In the genomic region with DNA sequence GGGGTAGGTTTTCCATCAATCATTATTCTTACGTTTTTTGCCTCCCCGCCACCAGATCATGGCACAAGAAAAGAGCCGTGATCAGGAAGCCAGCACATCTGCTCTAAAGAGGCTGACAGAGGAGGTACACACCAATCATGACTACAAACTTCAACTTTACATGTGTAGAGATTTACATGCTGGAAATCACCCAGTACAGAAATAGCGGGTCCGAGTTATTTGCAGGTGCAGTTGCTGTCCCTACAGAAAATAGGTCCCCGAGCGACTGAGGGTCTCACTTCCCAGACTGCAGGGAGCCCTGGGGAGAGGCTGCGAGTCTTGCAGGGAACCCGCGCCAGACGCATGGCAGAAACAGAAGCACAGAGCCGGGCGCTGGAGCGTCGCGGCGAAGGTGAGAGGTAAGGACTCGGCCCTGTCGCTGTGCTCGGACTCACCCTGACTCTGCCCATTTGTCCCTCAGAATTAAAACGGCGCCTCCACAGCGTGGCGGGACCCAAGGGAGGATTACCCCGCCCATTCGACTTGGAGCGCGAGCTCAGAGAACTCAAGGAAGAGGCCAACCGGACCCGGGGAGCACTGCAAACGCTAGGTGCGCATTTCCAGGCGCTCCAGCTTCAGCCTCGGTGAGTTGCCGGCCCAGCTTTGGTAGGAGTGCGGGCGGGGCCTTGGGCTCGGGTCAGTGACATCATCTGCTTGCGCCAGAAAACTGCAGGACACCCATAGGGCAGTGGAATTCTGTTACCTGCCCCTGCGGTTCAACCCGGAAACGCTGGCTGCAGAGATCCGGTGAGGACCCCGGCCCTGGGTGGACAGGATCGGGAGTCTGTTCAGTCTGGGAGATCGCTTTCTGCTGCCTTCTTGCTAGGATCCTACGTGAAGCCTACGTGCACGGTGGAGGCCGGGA, we compare ENCODE assay signal across 8 mouse cellular contexts. TPM values are rescaled to one million over a fixed set of nuclear protein-coding genes. Genes with fewer than 3 reads are reported as not detected.
DNase-seq lines count a peak whose midpoint lies in the region; ATAC-seq and TF ChIP-seq lines count a peak whose summit lies in the region.

No protein-coding gene starts in this region.

- H3K27ac ChIP-seq in CH12.LX (ENCODE audit: insufficient read depth, low read depth), result peak overlapping the region; percentile 95
- H3K27ac ChIP-seq in forebrain, embryonic 11.5 days (ENCODE audit: low read depth, low read length), result peak overlapping the region; percentile 54; the same call in 1 of the 2 replicates
- peak overlapping the region; percentile 88 for H3K27ac ChIP-seq in heart, embryonic 16.5 days (ENCODE audit: low read length)
- peak overlapping the region; percentile 77 for H3K27ac ChIP-seq in liver, embryonic 15.5 days (replicated peaks)
- H3K27ac ChIP-seq in neural tube, embryonic 12.5 days, result no peak overlapping the region

- under 1% methylated on average over 50 of the region's 50 CpGs for WGBS in forebrain, embryonic 11.5 days
- WGBS in heart, embryonic 16.5 days, result 1% methylated on average over 50 of the region's 50 CpGs
- 1% methylated on average over 50 of the region's 50 CpGs for WGBS in liver, embryonic 15.5 days (ENCODE audit: insufficient replicate concordance)
- 2% methylated on average over 50 of the region's 50 CpGs for WGBS in neural tube, embryonic 12.5 days

- no peak for TF ChIP-seq RAD21 in CH12.LX (IDR thresholded peaks at IDR 0.05; ENCODE audit: low read depth, low read length)

- H3K27me3 ChIP-seq in CH12.LX (replicated peaks), result no peaks in the 10 kb centered on the region
- H3K27me3 ChIP-seq in forebrain, embryonic 11.5 days (ENCODE audit: control insufficient read depth, insufficient read depth, low read length), result no peaks in the 10 kb centered on the region
- H3K27me3 ChIP-seq in heart, embryonic 16.5 days (ENCODE audit: control insufficient read depth, insufficient read depth, low read length), result no peaks in the 10 kb centered on the region
- H3K27me3 ChIP-seq in liver, embryonic 15.5 days, result no peaks in the 10 kb centered on the region
- no peaks in the 10 kb centered on the region for H3K27me3 ChIP-seq in neural tube, embryonic 12.5 days (replicated peaks)

- H3K4me2 ChIP-seq in CH12.LX (ENCODE audit: insufficient read depth, low read depth, poor library complexity, severe bottlenecking), result peak overlapping the region; percentile 92
- H3K4me2 ChIP-seq in forebrain, embryonic 11.5 days (ENCODE audit: low read depth, low read length, severe bottlenecking), result peak overlapping the region; percentile 70
- H3K4me2 ChIP-seq in heart, embryonic 16.5 days (ENCODE audit: low read depth, low read length), result peak overlapping the region; percentile 96
- peak overlapping the region; percentile 92 for H3K4me2 ChIP-seq in liver, embryonic 15.5 days
- peak overlapping the region; percentile 69 for H3K4me2 ChIP-seq in neural tube, embryonic 12.5 days (replicated peaks)

- peak overlapping the region; percentile 93 for H3K9ac ChIP-seq in CH12.LX (ENCODE audit: insufficient read depth, low read depth)
- peak overlapping the region; percentile 60 for H3K9ac ChIP-seq in forebrain, embryonic 11.5 days (ENCODE audit: low read length)
- peak overlapping the region; percentile 85 for H3K9ac ChIP-seq in heart, embryonic 16.5 days (ENCODE audit: low read length)
- H3K9ac ChIP-seq in liver, embryonic 15.5 days, result peak overlapping the region; percentile 72
- peak overlapping the region; percentile 71 for H3K9ac ChIP-seq in neural tube, embryonic 12.5 days

- in situ Hi-C loops in CH12.LX (cut with MboI; ENCODE audit: low pct_ligation_motif_present, low pct_unique_long_range_greater_than_20kb, low sequenced_read_pairs), result no loop called here

- DNase-seq in CH12.LX (ENCODE audit: extremely low read depth), result peak; percentile 93
- peak; percentile 87 for DNase-seq in c-Kit-positive CD71-positive TER-119-negative erythroid progenitor cells, embryonic 14.5 days (ENCODE audit: low read depth)
- DNase-seq in forebrain, embryonic 11.5 days (ENCODE audit: low spot score), result peak; percentile 92
- peak; percentile 95 to 96 for DNase-seq in kidney, postnatal 36 days
- peak; percentile 93 for DNase-seq in telencephalon, adult 2 months (ENCODE audit: low read depth, low spot score)

- H3K79me2 ChIP-seq in CH12.LX (replicated peaks; ENCODE audit: control insufficient read depth, extremely low read depth, insufficient read depth, poor library complexity, severe bottlenecking), result peaks cover 6% of the 10 kb centered on the region

- peaks cover 40 to 61% of the 10 kb centered on the region in 2 experiments for H3K36me3 ChIP-seq in CH12.LX (replicated peaks in 1 of 2; ENCODE audit: control insufficient read depth in 1 of 2, insufficient read depth in 1 of 2, low read length in 1 of 2)
- H3K36me3 ChIP-seq in forebrain, embryonic 11.5 days (ENCODE audit: control insufficient read depth, insufficient read depth, low read length), result peaks cover 13% of the 10 kb centered on the region
- peaks cover 25% of the 10 kb centered on the region for H3K36me3 ChIP-seq in heart, embryonic 16.5 days (ENCODE audit: control insufficient read depth, insufficient read depth)
- H3K36me3 ChIP-seq in liver, embryonic 15.5 days (replicated peaks), result peaks cover 51% of the 10 kb centered on the region
- H3K36me3 ChIP-seq in neural tube, embryonic 12.5 days, result peaks cover 36% of the 10 kb centered on the region

- TF ChIP-seq POLR2A in CH12.LX (IDR thresholded peaks at IDR 0.05; ENCODE audit: low read depth, low read length), result peak; percentile 81

- no peak for TF ChIP-seq CTCF in CH12.LX (conservative IDR thresholded peaks at IDR 0.05 in 1 of 2, IDR thresholded peaks at IDR 0.05 in 1 of 2; ENCODE audit: low read depth in 2 of 2, low read length in 2 of 2)

- H3K9me3 ChIP-seq in CH12.LX (replicated peaks; ENCODE audit: low read length), result peaks cover 2% of the 10 kb centered on the region
- no peaks in the 10 kb centered on the region for H3K9me3 ChIP-seq in forebrain, embryonic 11.5 days (ENCODE audit: control insufficient read depth, low read length)
- H3K9me3 ChIP-seq in heart, embryonic 16.5 days (replicated peaks; ENCODE audit: control insufficient read depth, low read length), result no peaks in the 10 kb centered on the region
- H3K9me3 ChIP-seq in liver, embryonic 15.5 days (replicated peaks), result no peaks in the 10 kb centered on the region
- no peaks in the 10 kb centered on the region for H3K9me3 ChIP-seq in neural tube, embryonic 12.5 days

- H3K4me1 ChIP-seq in CH12.LX (ENCODE audit: control insufficient read depth in 1 of 2, insufficient read depth in 2 of 2), result peaks cover 0 to 24% of the 10 kb centered on the region in 2 experiments; a peak in 2 of 4 replicates
- no peaks in the 10 kb centered on the region; the same call in 1 of the 2 replicates for H3K4me1 ChIP-seq in forebrain, embryonic 11.5 days (replicated peaks; ENCODE audit: control insufficient read depth, insufficient read depth, low read length)
- H3K4me1 ChIP-seq in heart, embryonic 16.5 days (ENCODE audit: control insufficient read depth, insufficient read depth, low read length), result peaks cover 14% of the 10 kb centered on the region
- peaks cover 33% of the 10 kb centered on the region for H3K4me1 ChIP-seq in liver, embryonic 15.5 days (replicated peaks)
- peaks cover 17% of the 10 kb centered on the region; the same call in 1 of the 2 replicates for H3K4me1 ChIP-seq in neural tube, embryonic 12.5 days

- peak overlapping the region; percentile 80 to 90 (median 82) for H3K4me3 ChIP-seq in CH12.LX (replicated peaks in 1 of 3; ENCODE audit: low read depth in 2 of 3, low read length in 2 of 3, poor library complexity in 1 of 3)
- H3K4me3 ChIP-seq in forebrain, embryonic 11.5 days (ENCODE audit: low read depth, low read length), result peak overlapping the region; percentile 48
- peak overlapping the region; percentile 89 for H3K4me3 ChIP-seq in heart, embryonic 16.5 days (ENCODE audit: low read length)
- H3K4me3 ChIP-seq in liver, embryonic 15.5 days (replicated peaks), result peak overlapping the region; percentile 76
- H3K4me3 ChIP-seq in neural tube, embryonic 12.5 days, result peak overlapping the region; percentile 61

- TF ChIP-seq EP300 in CH12.LX (IDR thresholded peaks at IDR 0.05; ENCODE audit: low read length), result 0 out of 2 replicates have a peak, but pooled peaks have one; percentile 10

- ATAC-seq in forebrain, embryonic 11.5 days (replicated peaks; ENCODE audit: low FRiP score), result peak; percentile 93
- peak; percentile 94 for ATAC-seq in heart, embryonic 16.5 days (replicated peaks; ENCODE audit: extremely low read depth, insufficient read depth, low FRiP score)
- ATAC-seq in liver, embryonic 15.5 days (ENCODE audit: insufficient read depth), result peak; percentile 93
- ATAC-seq in neural tube, embryonic 12.5 days (ENCODE audit: low FRiP score, low read depth), result peak; percentile 91

- dilution Hi-C loops in CH12.LX (cut with MboI; ENCODE audit: extremely low pct_ligation_motif_present, extremely low pct_unique_long_range_greater_than_20kb, low sequenced_read_pairs), result no loop called here

RNA-seq across cellular contexts. Expression of gene Ccdc17, which starts 0.8 kb away (rescaled TPM):
- 2.5 and 2.6 TPM in 2 replicates for total RNA-seq in CH12.LX (2012; rRNA removed)
- total RNA-seq in CH12.LX (2014; rRNA removed), result 2.9 and 3.5 TPM in 2 replicates
- 3.4 and 4.0 TPM in 2 replicates for polyA plus RNA-seq in CH12.LX (2012; ENCODE audit: insufficient read length, low read depth)
- polyA plus RNA-seq in forebrain, embryonic 11.5 days (2014; fragmentation: Nextera tagmentation; extraction: Ambion mirVana), result 2.6 and 3.5 TPM in 2 replicates
- polyA plus RNA-seq in heart, embryonic 16.5 days (2015; fragmentation: Nextera tagmentation; extraction: Ambion mirVana), result 5.2 and 6.1 TPM in 2 replicates
- polyA plus RNA-seq in liver, embryonic 15.5 days (2015; fragmentation: Nextera tagmentation; extraction: Ambion mirVana), result 1.1 and 2.3 TPM in 2 replicates
- 3.5 and 3.8 TPM in 2 replicates for polyA plus RNA-seq in neural tube, embryonic 12.5 days (2016; fragmentation: Nextera tagmentation; extraction: Ambion mirVana)

RNA-seq across cellular contexts. Expression of gene Nasp, which starts 30.5 kb away (rescaled TPM):
- total RNA-seq in CH12.LX (2012; rRNA removed), result 139 and 186 TPM in 2 replicates
- 308 and 390 TPM in 2 replicates for total RNA-seq in CH12.LX (2014; rRNA removed)
- polyA plus RNA-seq in CH12.LX (2012; ENCODE audit: insufficient read length, low read depth), result 347 and 399 TPM in 2 replicates
- polyA plus RNA-seq in forebrain, embryonic 11.5 days (2014; fragmentation: Nextera tagmentation; extraction: Ambion mirVana), result 342 and 352 TPM in 2 replicates
- polyA plus RNA-seq in heart, embryonic 16.5 days (2015; fragmentation: Nextera tagmentation; extraction: Ambion mirVana), result 73.8 and 77.5 TPM in 2 replicates
- 42.7 and 49.9 TPM in 2 replicates for polyA plus RNA-seq in liver, embryonic 15.5 days (2015; fragmentation: Nextera tagmentation; extraction: Ambion mirVana)
- 172 and 173 TPM in 2 replicates for polyA plus RNA-seq in neural tube, embryonic 12.5 days (2016; fragmentation: Nextera tagmentation; extraction: Ambion mirVana)

RNA-seq across cellular contexts. Expression of gene Gpbp1l1, which starts 39.8 kb away (rescaled TPM):
- total RNA-seq in CH12.LX (2012; rRNA removed) (31.3 and 34.2 TPM in 2 replicates), CH12.LX (2014; rRNA removed) (39.1 and 60.2 TPM in 2 replicates)
- 28.4 and 34.7 TPM in 2 replicates for polyA plus RNA-seq in CH12.LX (2012; ENCODE audit: insufficient read length, low read depth)
- polyA plus RNA-seq in forebrain, embryonic 11.5 days (2014; fragmentation: Nextera tagmentation; extraction: Ambion mirVana), result 35.7 and 38.1 TPM in 2 replicates
- polyA plus RNA-seq in heart, embryonic 16.5 days (2015; fragmentation: Nextera tagmentation; extraction: Ambion mirVana), result 25.1 and 31.5 TPM in 2 replicates
- 12.6 and 13.4 TPM in 2 replicates for polyA plus RNA-seq in liver, embryonic 15.5 days (2015; fragmentation: Nextera tagmentation; extraction: Ambion mirVana)
- 19.5 and 20.8 TPM in 2 replicates for polyA plus RNA-seq in neural tube, embryonic 12.5 days (2016; fragmentation: Nextera tagmentation; extraction: Ambion mirVana)

RNA-seq across cellular contexts. Expression of gene Tmem69, which starts 41.5 kb away (rescaled TPM):
- total RNA-seq in CH12.LX (2012; rRNA removed), result 5.3 and 8.1 TPM in 2 replicates
- 28.6 and 29.2 TPM in 2 replicates for total RNA-seq in CH12.LX (2014; rRNA removed)
- 21.6 and 22.3 TPM in 2 replicates for polyA plus RNA-seq in CH12.LX (2012; ENCODE audit: insufficient read length, low read depth)
- polyA plus RNA-seq in forebrain, embryonic 11.5 days (2014; fragmentation: Nextera tagmentation; extraction: Ambion mirVana), result 30.3 and 30.7 TPM in 2 replicates
- polyA plus RNA-seq in heart, embryonic 16.5 days (2015; fragmentation: Nextera tagmentation; extraction: Ambion mirVana), result 23.2 and 33.4 TPM in 2 replicates
- polyA plus RNA-seq in liver, embryonic 15.5 days (2015; fragmentation: Nextera tagmentation; extraction: Ambion mirVana), result 19.2 and 21.3 TPM in 2 replicates
- polyA plus RNA-seq in neural tube, embryonic 12.5 days (2016; fragmentation: Nextera tagmentation; extraction: Ambion mirVana), result 28.4 and 30.2 TPM in 2 replicates

RNA-seq across cellular contexts. Expression of gene Akr1a1, which starts 54.2 kb away (rescaled TPM):
- total RNA-seq in CH12.LX (2012; rRNA removed) (347 and 373 TPM in 2 replicates), CH12.LX (2014; rRNA removed) (517 and 533 TPM in 2 replicates)
- polyA plus RNA-seq in CH12.LX (2012; ENCODE audit: insufficient read length, low read depth), result 450 and 470 TPM in 2 replicates
- polyA plus RNA-seq in forebrain, embryonic 11.5 days (2014; fragmentation: Nextera tagmentation; extraction: Ambion mirVana), result 501 and 559 TPM in 2 replicates
- 580 and 585 TPM in 2 replicates for polyA plus RNA-seq in heart, embryonic 16.5 days (2015; fragmentation: Nextera tagmentation; extraction: Ambion mirVana)
- polyA plus RNA-seq in liver, embryonic 15.5 days (2015; fragmentation: Nextera tagmentation; extraction: Ambion mirVana), result 291 and 322 TPM in 2 replicates
- polyA plus RNA-seq in neural tube, embryonic 12.5 days (2016; fragmentation: Nextera tagmentation; extraction: Ambion mirVana), result 583 and 599 TPM in 2 replicates
